Mouse (Mus musculus) myocyte (in vitro differentiated cells): ENCODE data around the gene Pcsk2. TPM values are rescaled to one million over a fixed set of nuclear protein-coding genes. Genes with fewer than 3 reads are reported as not detected.

ENCODE experiments used
- H3K27me3 ChIP-seq: one replicate; pipeline ENCODE4 v1.6.1; 2011; ENCODE audit not compliant: control insufficient read depth, insufficient read depth, insufficient read length
- H3K36me3 ChIP-seq: one replicate; pipeline ENCODE4 v1.6.1; 2011; ENCODE audit not compliant: control insufficient read depth, insufficient read depth
- H3K4me2 ChIP-seq: one replicate; pipeline ENCODE4 v1.6.1; 2011; ENCODE audit warnings: low read depth, control low read depth
- H3K4me3 ChIP-seq: one replicate; pipeline ENCODE4 v1.5.1; 2011; ENCODE audit warnings: mild to moderate bottlenecking, control low read depth, moderate library complexity
- H3K79me2 ChIP-seq: one replicate; pipeline ENCODE4 v1.6.1; 2011; ENCODE audit not compliant: control insufficient read depth, insufficient read depth
- H3ac ChIP-seq: one replicate; pipeline ENCODE4 v1.6.1; 2011; ENCODE audit not compliant: control insufficient read depth, insufficient read length
- CEBPB ChIP-seq: IDR thresholded peaks from 2 replicates; pipeline ENCODE4 v1.6.1; 2011; ENCODE audit warnings: mild to moderate bottlenecking, moderate library complexity; ENCODE audit not compliant: poor library complexity, insufficient read depth, severe bottlenecking
- E2F4 ChIP-seq: IDR thresholded peaks from one replicate; pipeline ENCODE4 v1.6.1; 2011; ENCODE audit warnings: mild to moderate bottlenecking, control low read depth, moderate library complexity; ENCODE audit not compliant: insufficient read depth
- MAX ChIP-seq: IDR thresholded peaks from one replicate; pipeline ENCODE4 v1.6.1; 2011; ENCODE audit warnings: low read depth, mild to moderate bottlenecking, control low read depth
- MYOD1 ChIP-seq, 3 experiments: IDR thresholded peaks; one replicate each; pipeline ENCODE4 v1.6.1; 2011; ENCODE audit warnings: control low read depth in 2 of 3, low read depth in 2 of 3, mild to moderate bottlenecking in 2 of 3, moderate library complexity in 1 of 3; ENCODE audit not compliant: insufficient read length in 2 of 3, control insufficient read depth in 1 of 3
- MYOG ChIP-seq, 3 experiments: IDR thresholded peaks; one replicate each; pipeline ENCODE4 v1.6.1; 2011; ENCODE audit warnings: control low read depth in 2 of 3, low read depth in 2 of 3, mild to moderate bottlenecking in 2 of 3; ENCODE audit not compliant: insufficient read length in 2 of 3, control insufficient read depth in 1 of 3, insufficient read depth in 1 of 3
- POLR2A ChIP-seq: IDR thresholded peaks from one replicate; pipeline ENCODE4 v1.6.1; 2011; ENCODE audit warnings: low read depth, mild to moderate bottlenecking, control low read depth, moderate library complexity; ENCODE audit not compliant: insufficient read length
- POLR2AphosphoS2 ChIP-seq: IDR thresholded peaks from one replicate; pipeline ENCODE4 v1.6.1; 2011; ENCODE audit warnings: low read depth, control low read depth; ENCODE audit not compliant: insufficient read length
- REST ChIP-seq: IDR thresholded peaks from one replicate; pipeline ENCODE4 v1.6.1; 2011; ENCODE audit warnings: mild to moderate bottlenecking, control low read depth, moderate library complexity; ENCODE audit not compliant: insufficient read depth, insufficient read length
- SRF ChIP-seq: IDR thresholded peaks from one replicate; pipeline ENCODE4 v1.6.1; 2011; ENCODE audit warnings: low read depth; ENCODE audit not compliant: control insufficient read depth, insufficient read length
- TCF12 ChIP-seq: IDR thresholded peaks from one replicate; pipeline ENCODE4 v1.6.1; 2011; ENCODE audit warnings: mild to moderate bottlenecking, control low read depth; ENCODE audit not compliant: poor library complexity, insufficient read depth, severe bottlenecking
- TCF3 ChIP-seq: IDR thresholded peaks from one replicate; pipeline ENCODE4 v1.6.1; 2011; ENCODE audit warnings: low read depth, control low read depth; ENCODE audit not compliant: insufficient read length
- USF1 ChIP-seq: IDR thresholded peaks from one replicate; pipeline ENCODE4 v1.6.1; 2011; ENCODE audit warnings: low read depth, mild to moderate bottlenecking, control low read depth, moderate library complexity
- polyA plus RNA-seq: library from polyadenylated mRNA; unstranded; fragments of >200 nt; fragmentation: generic; extraction: Trizol; gene quantifications from one replicate; pipeline ENCODE4 v1.2.1, GENCODE M21; 2012; ENCODE audit warnings: missing spikeins

Gene Pcsk2
- polyA plus RNA-seq, 1 experiment = 0.01 TPM

GRCm38 (mm10) chr2:143844779-143845178 lies 298.8 kb downstream of the Pcsk2 start:
- H3K4me3 ChIP-seq = no peak overlapping the region
- no peak overlapping the region for H3ac ChIP-seq
- TF ChIP-seq SRF (no peak), MYOG (IDR thresholded peaks at IDR 0.05; ENCODE audit: control insufficient read depth in 1 of 3, insufficient read depth in 1 of 3, insufficient read length in 2 of 3, low read depth in 2 of 3) (no peak), POLR2A (no peak)
- no peaks in the 10 kb centered on the region for H3K36me3 ChIP-seq
- no peak overlapping the region for H3K4me2 ChIP-seq
- no peaks in the 10 kb centered on the region for H3K79me2 ChIP-seq
- H3K27me3 ChIP-seq = no peaks in the 10 kb centered on the region

GRCm38 (mm10) chr2:143846799-143847198 lies 300.8 kb downstream of the Pcsk2 start:
- no peak for TF ChIP-seq TCF12
- TF ChIP-seq TCF3 = no peak
- no peak for TF ChIP-seq POLR2A
- no peak for TF ChIP-seq E2F4
- H3K27me3 ChIP-seq = no peaks in the 10 kb centered on the region
- no peak overlapping the region for H3K4me2 ChIP-seq
- no peak overlapping the region for H3K4me3 ChIP-seq
- H3K79me2 ChIP-seq = no peaks in the 10 kb centered on the region
- no peak overlapping the region for H3ac ChIP-seq
- H3K36me3 ChIP-seq = no peaks in the 10 kb centered on the region

GRCm38 (mm10) chr2:143847291-143847690 lies 301.3 kb downstream of the Pcsk2 start:
- no peak overlapping the region for H3K4me2 ChIP-seq
- H3K79me2 ChIP-seq = no peaks in the 10 kb centered on the region
- H3K27me3 ChIP-seq = no peaks in the 10 kb centered on the region
- no peak overlapping the region for H3ac ChIP-seq
- TF ChIP-seq MYOG (IDR thresholded peaks at IDR 0.05; ENCODE audit: control insufficient read depth in 1 of 3, insufficient read depth in 1 of 3, insufficient read length in 2 of 3, low read depth in 2 of 3) = no peak
- no peak for TF ChIP-seq REST
- no peak for TF ChIP-seq E2F4
- TF ChIP-seq POLR2AphosphoS2 = no peak
- TF ChIP-seq POLR2A = no peak
- no peak for TF ChIP-seq MYOD1 (IDR thresholded peaks at IDR 0.05; ENCODE audit: control insufficient read depth in 1 of 3, insufficient read length in 2 of 3, low read depth in 2 of 3)
- TF ChIP-seq SRF = no peak
- no peak for TF ChIP-seq USF1
- TF ChIP-seq TCF12 = no peak
- TF ChIP-seq TCF3 = no peak
- no peak for TF ChIP-seq MAX
- TF ChIP-seq CEBPB = no peak
- no peaks in the 10 kb centered on the region for H3K36me3 ChIP-seq
- H3K4me3 ChIP-seq = no peak overlapping the region

GRCm38 (mm10) chr2:143851354-143852221 lies 305.6 kb downstream of the Pcsk2 start:
- H3ac ChIP-seq = no peak overlapping the region
- no peak overlapping the region for H3K4me3 ChIP-seq
- H3K36me3 ChIP-seq = no peaks in the 10 kb centered on the region
- no peaks in the 10 kb centered on the region for H3K27me3 ChIP-seq
- TF ChIP-seq USF1 (no peak), MYOD1 (IDR thresholded peaks at IDR 0.05; ENCODE audit: control insufficient read depth in 1 of 3, insufficient read length in 2 of 3, low read depth in 2 of 3) (no peak), REST (no peak)
- H3K79me2 ChIP-seq = no peaks in the 10 kb centered on the region
- no peak overlapping the region for H3K4me2 ChIP-seq

GRCm38 (mm10) chr2:143852295-143853275 lies 306.6 kb downstream of the Pcsk2 start:
- H3K4me3 ChIP-seq = no peak overlapping the region
- no peaks in the 10 kb centered on the region for H3K79me2 ChIP-seq
- peak overlapping the region; percentile 3 for H3K4me2 ChIP-seq
- H3ac ChIP-seq = no peak overlapping the region
- no peaks in the 10 kb centered on the region for H3K27me3 ChIP-seq
- no peaks in the 10 kb centered on the region for H3K36me3 ChIP-seq
- no peak for TF ChIP-seq CEBPB
- TF ChIP-seq USF1 = no peak
- no peak for TF ChIP-seq TCF12
- no peak for TF ChIP-seq REST
- TF ChIP-seq SRF = no peak
